Mouse (Mus musculus): ENCODE measurements around the gene Adgra1.

The Adgra1 gene

GRCm38 (mm10) chr7:139901981-139902380 is 68.0 kb downstream of the Adgra1 start:
- no peak for DNase-seq (ENCODE audit: extremely low read depth, insufficient read length, low spot score)

GRCm38 (mm10) chr7:139905261-139905660 is 71.3 kb downstream of the Adgra1 start:
- no peak for DNase-seq (ENCODE audit: extremely low read depth, insufficient read length, low spot score)

- no peak for DNase-seq (ENCODE audit: extremely low read depth, insufficient read length, low spot score)
These were observed 71.7 kb downstream of the Adgra1 start for GRCm38 (mm10) chr7:139905661-139906060.

GRCm38 (mm10) chr7:139908176-139908575 is 74.2 kb downstream of the Adgra1 start:
- DNase-seq (ENCODE audit: extremely low read depth, insufficient read length, low spot score): no peak

- DNase-seq (ENCODE audit: extremely low read depth, insufficient read length, low spot score): no peak
These were observed 75.5 kb downstream of the Adgra1 start for GRCm38 (mm10) chr7:139909469-139909868.

- no peak for DNase-seq (ENCODE audit: extremely low read depth, insufficient read length, low spot score)
These were observed 76.3 kb downstream of the Adgra1 start for GRCm38 (mm10) chr7:139910204-139910835.

- no peak for DNase-seq (ENCODE audit: extremely low read depth, insufficient read length, low spot score)
These were observed 80.4 kb downstream of the Adgra1 start for GRCm38 (mm10) chr7:139914141-139915047.

GRCm38 (mm10) chr7:139915646-139916257 is 81.8 kb downstream of the Adgra1 start:
- no peak for DNase-seq (ENCODE audit: extremely low read depth, insufficient read length, low spot score)

GRCm38 (mm10) chr7:139916345-139916744 is 82.4 kb downstream of the Adgra1 start:
- no peak for DNase-seq (ENCODE audit: extremely low read depth, insufficient read length, low spot score)

GRCm38 (mm10) chr7:139918262-139918661 is 84.3 kb downstream of the Adgra1 start:
- no peak for DNase-seq (ENCODE audit: extremely low read depth, insufficient read length, low spot score)
